1 mouse cellular context compared by ENCODE assay signal in the genomic region with DNA sequence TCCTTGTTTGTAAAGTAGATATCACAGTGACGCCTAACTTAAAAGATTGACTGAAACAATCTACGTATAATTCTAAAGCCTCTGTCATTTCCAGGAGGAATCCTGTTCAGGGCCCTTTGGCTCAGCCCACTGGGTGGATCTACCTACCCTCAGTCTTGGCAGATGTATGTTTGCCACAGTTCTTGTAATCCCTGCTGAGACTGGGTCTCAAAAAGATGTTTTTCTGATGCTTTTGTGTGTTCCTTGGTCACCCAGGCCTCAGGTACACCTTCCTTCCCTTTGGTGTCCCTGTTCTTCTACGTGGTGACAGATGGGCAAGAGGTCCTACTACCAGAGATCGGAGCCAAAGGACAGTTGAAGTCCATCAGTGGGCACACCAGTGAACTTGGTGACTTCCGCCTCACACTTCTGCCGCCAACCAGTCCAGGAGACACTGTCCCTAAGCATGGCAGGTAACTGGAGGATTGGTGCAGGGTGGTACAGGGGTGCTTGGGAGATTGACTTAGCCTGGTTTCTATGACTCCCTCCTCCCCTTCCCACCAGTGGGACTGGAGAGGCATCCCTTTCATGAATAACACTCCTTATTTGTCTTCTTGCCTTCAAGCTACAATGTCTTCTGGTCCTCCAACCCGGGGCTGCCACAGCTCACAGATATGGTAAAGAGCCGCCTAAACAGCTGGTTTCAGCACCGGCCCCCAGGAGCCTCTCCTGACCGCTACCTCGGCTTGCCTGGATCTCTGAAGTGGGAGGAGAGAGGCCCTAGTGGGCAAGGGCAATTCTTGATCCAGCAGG.
TF ChIP-seq lines count a peak whose summit lies in the region.

No protein-coding gene starts in this region.

TF ChIP-seq in ES-E14, 5 proteins besides CTCF, POLR2A, EP300 and RAD21:
- TF ChIP-seq ZNF384 (IDR thresholded peaks at IDR 0.05; ENCODE audit: low read depth, low read length), result no peak
- no peak for TF ChIP-seq ZC3H11A (IDR thresholded peaks at IDR 0.05; ENCODE audit: borderline replicate concordance, low read depth, low read length)
- no peak for TF ChIP-seq CHD2 (IDR thresholded peaks at IDR 0.05; ENCODE audit: low read depth, low read length)
- no peak for TF ChIP-seq HCFC1 (IDR thresholded peaks at IDR 0.05; ENCODE audit: borderline replicate concordance, insufficient read depth, low read length)
- TF ChIP-seq MAFK (IDR thresholded peaks at IDR 0.05; ENCODE audit: insufficient read depth, low read depth, low read length), result no peak
TF ChIP-seq in ES-E14: peak in this region for 0.
